Mouse (Mus musculus) lung, adult 18-20 months (tissue): ENCODE data around the gene Ifna15.
"Not testable (repeated sequence)": the region's sequence is repeated elsewhere in the genome, so short reads cannot be mapped to it uniquely, and the experiment has no call there.

Source experiments
- DNase-seq, 2 experiments: peaks; one replicate each; pipeline ENCODE4 v3.0.0; 2022; ENCODE audit warnings: mixed read lengths in 2 of 2

Gene Ifna15

DNA sequence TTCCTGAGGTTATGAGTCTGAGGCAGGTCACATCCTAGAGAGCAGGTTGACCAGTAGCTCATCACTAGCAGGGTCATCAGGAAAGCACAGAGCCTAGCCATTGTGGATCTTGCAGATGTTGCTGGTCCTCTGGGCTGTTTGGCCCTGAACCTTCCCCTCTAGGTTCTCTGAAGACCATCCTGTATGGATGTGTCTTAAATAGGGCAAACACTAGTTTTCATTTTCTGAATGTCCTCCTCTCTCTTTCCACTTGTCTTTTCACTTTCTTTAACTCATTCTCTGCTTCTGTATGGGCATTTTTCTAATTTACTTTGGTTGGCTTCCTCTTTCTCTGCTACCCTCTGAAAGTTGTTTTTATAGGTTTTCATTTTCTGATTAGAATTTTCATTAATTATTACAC, at the start of gene Ifna15:
Gene Ifna15 (minus strand): TSS at position 101 of the 400 bp plus-strand sequence.
- DNase-seq, result not testable (repeated sequence)

DNA sequence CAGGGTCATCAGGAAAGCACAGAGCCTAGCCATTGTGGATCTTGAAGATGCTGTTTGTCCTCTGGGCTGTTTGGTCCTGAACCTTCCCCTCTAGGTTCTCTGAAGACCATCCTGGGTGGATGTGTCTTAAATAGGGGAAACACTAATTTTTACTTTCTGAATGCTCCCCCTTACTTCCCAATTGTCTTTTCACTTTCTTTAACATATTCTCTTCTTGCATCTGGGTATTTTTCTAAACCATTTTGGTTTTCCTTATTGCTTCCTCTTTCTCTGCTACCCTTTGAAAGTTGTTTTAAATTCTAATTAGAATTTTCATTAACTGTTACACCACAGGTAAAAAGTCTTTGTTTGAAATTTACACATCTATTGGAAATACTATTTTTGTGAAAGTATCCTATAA, 45.2 kb upstream of the Ifna15 start, which contains the start of gene Ifna12:
Gene Ifna12 (minus strand): TSS at position 101 of the 400 bp plus-strand sequence.
- DNase-seq, result no peak

DNA sequence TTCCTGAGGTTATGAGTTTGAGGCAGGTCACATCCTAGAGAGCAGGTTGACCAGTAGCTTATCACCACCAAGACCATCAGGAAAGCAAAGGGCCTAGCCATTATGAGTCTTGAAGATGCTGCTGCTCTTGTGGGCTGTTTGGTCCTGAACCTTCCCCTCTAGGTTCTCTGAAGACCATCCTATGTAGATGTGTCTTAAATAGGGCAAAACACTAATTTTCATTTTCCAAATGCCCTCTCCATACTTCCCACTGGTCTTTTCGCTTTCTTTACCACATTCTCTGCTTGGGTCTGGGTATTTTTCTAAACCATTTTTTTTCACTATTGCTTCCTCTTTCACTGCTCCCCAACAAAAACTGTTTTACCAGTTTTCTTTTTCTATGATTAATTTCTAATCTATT, 34.2 kb upstream of the Ifna15 start, which contains the start of gene Ifna9:
Gene Ifna9 (minus strand): TSS at position 101 of the 400 bp plus-strand sequence.
- DNase-seq, result no peak

DNA sequence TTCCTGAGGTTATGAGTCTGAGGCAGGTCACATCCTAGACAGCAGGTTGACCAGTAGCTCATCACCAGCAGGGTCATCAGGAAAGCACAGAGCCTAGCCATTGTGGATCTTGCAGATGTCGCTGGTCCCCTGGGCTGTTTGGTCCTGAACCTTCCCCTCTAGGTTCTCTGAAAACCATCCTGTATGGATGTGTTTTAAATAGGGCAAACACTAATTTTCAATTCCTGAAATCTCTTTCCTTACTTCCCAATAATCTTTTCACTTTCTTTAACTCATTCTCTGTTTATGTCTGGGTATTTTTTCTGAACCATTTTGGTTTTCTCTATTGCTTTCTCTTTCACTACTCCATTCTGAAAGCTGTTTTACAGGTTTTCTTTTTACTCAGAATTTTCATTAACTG, 13.7 kb upstream of the Ifna15 start, which contains the start of gene Ifna14:
Gene Ifna14 (minus strand): TSS at position 101 of the 400 bp plus-strand sequence.
- no peak for DNase-seq

DNA sequence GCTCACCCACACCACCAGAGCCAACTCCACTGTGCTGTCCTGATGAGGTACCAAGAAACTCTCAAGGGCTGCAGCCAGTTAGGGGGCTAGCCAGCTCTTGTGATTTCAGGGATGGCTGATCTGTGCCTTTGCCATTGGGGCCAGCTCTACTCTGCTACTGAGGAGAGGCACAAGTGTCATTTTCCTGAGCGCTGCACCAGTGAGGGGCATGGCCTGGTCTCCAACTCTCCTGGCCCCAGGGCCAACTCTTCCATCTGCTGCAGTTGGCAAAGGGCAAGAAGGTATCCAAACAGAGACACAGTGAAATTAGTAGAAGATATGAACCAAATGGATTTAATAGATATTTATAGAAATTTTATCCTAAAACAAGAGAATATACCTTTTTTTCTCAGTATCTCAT, 3.7 kb upstream of the Ifna15 start:
- no peak for DNase-seq

DNA sequence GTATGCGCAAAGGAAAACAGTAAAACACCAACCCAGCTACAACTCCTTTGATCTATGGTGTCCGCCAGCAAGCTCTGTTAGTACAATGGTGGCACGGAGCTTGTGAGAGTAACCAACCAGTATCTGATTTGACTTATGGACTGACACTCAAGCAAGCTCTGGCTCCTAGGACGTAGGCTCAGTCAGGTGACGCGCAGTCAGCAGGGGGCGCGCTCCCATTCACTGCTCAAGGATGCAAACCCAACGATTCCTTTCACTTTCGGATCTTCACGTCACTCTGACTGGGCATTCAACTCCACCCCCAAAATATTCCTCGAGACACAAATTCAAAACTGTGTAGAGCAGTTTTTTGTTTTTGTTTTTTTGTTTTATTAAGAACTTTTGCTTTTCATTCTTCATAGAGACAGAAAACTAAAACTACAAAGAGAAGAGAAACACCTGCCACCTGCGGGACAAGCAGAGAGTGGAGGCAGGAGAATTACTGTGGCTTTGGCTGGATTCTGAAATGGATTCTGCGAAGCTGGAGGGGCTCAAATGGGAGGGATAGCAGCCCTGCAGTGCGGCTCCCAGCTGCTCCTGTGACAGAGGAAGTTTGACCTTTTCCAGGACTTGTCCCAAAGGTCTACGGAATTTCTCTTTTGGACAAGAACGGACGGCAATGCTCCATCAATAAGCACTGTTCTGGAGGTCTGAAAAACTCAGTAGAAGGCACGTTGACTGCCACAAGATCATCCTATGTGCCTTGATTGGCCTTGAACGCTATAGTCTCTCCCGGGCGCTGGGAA, 7.7 kb downstream of the Ifna15 start:
- peak; percentile 81 to 84 for DNase-seq

DNA sequence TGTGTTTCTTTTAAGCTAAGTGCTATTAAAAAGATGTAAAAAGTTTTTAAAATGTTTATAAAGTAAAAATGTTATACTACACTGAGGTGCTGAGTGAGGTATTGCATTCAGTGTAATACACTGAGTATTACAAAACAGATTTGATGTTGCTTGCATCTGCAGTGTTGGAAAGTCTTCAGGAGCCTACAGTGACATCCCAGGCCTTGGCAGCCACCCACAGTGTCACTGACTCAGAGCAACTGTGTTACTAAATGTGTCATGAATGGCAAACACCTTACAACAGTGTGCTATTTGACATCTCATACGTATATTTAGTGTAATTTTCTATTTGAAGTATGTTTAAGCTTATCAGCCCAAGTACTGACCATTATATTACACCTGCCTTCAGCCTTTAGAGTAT, 10.1 kb downstream of the Ifna15 start:
- DNase-seq, result no peak

DNA sequence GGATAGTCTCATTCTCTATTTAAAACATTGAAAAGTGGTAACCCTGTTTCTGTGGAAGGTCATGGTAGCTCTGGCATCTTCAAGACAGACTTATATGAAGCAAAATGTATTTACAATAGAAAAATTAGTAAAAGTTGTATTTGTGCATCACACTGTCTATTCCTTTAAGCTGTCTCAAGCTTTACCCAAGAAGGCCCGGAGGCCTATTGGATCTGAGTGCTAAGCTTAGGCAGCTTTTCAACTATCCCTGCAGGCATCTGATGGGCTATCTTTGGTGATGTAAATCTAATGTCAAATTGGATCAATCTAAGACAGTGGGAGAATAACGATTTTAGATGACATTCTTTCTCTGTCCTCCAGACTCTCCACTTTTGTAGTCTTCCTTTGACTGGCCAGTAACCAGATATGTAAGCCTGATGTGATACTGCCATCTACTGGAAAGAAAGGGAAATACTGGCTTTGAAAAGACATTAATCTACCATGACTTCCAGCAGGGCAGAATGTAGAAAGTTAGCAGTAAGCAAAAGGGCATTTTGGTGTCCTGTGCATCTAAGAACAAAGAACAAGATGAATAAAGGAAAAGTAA, 14.3 kb downstream of the Ifna15 start:
- DNase-seq, result peak in 1 of 2 experiments; percentile 6

DNA sequence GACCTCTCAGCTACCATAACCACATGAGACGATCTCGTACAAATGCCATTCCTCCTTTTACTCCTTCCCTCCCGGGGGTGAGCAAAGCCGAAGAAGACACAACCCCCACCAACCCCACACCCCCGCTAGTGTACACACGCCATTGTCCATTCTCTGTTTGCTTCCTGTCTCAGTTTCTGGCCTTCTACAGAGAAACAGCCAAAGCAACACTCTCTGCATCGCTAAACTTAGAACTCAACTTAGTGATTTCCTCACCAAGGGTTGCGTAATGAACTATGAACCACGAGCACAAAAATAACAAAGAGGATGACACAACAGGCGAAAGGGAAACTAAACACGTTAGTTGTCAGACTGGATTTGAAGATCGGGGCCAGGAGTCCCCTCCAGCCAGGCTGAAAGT, 20.7 kb downstream of the Ifna15 start:
- peak; percentile 35 to 71 for DNase-seq

DNA sequence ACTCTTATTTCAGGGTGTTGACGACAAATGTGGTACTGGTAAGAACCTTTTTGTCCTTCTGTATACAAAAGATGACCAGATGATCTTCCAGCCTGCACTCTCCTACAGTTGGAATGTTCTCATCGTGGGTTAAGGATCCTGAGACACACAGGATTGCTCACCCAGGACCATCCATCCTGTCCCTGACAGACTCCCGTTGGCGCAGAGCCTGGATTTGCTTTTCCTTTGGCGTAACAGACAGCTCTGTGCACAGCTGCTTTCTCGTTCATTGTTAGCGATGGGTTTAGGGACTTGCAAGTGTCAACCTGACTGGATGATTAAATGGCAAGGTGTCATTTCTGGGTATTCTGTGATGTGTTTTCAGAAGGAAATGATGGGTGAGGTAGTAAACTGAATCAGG, 21.4 kb downstream of the Ifna15 start:
- peak in 1 of 2 experiments; percentile 22 for DNase-seq

DNA sequence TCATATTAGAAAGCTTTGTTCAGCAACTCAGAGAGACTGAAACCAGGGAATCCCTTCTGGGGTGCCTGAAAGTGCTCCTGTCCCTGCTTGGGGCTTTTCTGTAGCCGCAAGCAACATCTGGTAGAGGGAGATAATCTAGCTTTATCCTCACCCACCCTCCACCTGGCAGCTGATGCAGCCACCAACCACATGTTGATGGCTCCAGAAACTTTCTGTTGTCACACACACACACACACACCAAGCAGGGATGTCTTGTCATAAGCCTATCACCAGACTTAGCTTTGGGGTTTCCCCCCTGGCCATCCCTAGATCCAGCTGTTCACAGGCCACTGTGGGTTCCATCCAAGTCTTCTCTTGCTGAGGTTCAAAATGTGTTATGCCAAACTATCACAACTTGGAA, 22.3 kb downstream of the Ifna15 start:
- DNase-seq, result no peak

DNA sequence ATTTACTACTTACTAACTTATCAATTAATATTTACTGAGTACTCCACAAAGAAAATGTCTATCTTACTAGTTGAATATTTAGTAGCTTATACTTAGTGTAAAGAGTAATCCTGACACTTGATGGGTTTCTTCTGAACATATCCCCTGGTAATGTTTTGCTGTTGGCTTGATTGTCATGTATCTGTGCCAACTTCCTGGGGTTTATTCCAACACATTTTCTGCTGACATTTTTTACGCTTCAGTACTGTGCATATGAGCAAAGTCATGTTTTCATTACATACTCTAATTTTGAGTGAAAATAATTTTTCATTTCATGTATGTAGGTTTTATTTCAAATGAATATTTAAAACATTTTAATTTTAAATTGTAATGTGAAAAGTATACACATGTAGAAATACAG, 23.1 kb downstream of the Ifna15 start:
- no peak for DNase-seq

DNA sequence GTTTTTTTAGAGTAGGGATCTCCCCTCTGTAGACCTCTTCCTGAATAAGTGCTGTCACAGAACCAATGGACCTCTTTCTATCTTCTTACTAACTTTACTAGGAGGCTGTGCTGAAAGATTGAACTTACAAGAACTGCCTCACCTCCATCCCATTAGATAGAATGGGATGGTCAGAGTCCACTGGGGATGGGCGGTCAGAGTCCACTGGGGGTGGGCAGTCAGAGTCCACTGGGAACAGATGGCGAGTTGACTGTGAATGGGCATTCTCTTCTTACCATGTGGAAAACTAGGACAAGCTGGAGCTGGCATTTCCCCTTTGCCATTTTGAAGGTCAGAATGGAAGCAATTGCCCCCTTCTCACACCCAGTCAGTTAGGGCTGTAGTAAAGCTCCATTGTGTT, 24.5 kb downstream of the Ifna15 start:
- no peak for DNase-seq

DNA sequence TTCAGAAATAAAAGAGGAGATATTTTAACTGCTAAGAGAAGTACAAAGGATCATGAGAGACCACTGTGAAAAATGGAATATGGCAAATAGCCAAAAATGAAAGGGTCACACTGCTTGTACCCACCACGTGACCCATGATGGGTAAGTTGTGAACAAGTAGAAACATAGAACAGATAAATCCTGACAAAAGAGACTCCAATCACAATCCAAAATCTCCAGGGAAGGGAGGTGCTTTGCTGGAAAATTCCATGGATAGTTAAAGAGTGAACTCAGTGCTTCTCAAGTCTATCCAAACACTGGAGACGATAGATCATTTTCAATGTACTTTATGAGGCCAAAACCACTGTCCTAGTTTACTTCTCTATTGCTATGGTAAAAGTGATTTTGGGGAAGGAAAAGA, 27.2 kb downstream of the Ifna15 start:
- DNase-seq, result no peak

DNA sequence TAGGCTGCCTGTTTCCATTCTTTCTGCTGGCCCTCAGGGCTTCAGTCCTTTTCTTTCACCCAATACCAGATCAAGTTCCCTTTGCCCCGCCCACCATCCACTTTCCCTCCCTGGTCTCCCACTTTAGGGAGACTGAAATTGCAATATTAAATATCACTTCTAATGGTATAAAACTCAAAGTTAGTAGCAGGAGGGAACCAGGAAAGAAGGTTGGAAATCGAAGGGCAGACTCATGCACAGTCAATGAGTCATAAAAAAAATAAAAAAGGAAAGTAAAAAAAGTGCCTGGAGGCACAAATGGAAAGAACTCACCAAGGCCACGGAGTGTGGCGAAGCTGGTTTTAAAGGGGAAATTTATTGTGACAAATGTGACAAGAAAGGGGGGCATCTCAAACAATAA, 27.8 kb downstream of the Ifna15 start:
- no peak for DNase-seq

DNA sequence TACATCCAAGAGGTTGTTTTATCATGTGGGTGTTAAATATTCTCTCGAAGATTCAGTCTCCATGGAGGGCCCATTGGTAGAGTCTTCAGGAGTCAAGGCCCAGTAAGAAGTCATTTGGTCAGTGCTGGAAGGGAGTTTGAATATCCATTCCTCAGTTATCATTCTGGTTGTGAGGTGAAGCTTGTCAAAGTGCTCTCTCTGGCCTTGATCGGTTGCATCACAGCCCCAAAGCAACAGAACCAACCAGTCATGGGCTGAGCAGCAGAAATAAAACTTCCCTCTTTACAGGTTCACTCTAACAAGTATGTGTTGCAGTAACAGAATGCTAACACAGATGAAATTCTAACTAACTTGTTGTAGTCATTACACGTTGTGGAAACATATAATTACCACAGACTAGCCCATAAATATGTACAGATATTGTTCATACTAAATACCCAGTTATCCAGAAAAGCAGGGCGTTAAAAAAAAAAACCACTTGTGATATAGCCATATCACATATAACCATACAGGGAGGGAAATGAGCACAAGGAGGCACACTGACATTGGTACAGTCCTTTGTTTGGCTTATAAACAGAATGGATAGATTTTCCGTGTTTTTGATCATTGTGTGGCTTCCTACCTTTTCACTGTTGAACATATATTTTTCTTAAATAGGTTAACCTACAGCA, 31.5 kb downstream of the Ifna15 start:
- no peak for DNase-seq

DNA sequence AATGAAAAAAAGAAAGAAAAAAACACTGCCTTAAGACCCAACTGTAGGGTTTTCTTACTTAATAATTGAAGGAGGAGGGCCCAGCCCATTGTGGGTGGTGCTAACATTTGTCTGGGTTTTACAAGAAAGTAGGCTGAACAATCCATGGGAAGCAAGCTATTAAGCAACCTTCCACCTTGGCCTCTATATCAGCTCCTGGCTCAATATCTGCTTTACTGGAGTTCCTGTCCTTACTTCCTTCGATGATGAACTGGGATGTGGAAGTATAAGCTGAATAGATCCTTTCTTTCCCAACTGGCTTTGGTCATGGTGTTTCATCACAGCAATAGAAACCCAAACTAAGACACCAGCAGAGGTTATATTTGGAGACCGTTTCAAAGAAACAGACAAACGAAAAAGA, 32.7 kb downstream of the Ifna15 start:
- no peak for DNase-seq

DNA sequence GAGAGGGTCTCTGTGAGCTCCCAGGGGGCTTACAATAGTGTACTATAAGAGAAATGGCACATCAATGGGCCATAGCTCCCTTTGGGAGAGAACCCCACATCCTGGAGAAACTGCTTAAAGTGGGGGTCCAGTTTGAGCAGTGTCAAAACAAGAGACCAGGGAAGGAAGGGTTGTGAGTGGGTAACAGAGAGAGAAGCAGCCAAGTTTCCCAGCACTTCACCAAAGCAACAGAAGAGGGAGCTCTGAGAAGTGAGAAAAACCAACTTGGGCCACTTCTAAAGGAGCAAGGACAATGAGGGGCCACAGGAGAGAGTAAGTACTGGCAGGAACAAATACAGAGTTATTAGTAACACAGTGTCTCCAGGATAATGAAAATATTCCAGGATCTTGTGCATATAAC, 34.8 kb downstream of the Ifna15 start:
- peak in 1 of 2 experiments; percentile 9 for DNase-seq

DNA sequence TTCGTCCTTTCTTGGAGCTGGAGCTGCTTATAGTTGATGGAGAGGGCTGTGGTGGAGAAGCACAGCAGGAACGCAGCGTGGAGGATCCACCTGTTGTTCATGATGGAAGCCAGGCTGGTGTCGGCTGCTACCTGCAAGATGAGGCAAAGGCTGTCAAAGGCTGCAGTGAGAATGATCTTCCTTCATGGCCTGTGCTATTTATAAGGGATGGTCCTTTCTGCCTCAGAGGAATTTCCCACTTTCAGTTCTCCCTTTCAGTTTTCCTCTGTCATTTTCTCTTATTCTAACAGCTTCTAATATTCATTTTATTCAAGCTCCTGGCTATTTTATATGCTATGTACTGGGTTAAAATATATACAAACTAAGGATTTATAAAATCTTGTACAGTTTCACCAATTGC, 35.4 kb downstream of the Ifna15 start, which contains the start of gene Ifnb1:
Gene Ifnb1 (minus strand): TSS at position 101 of the 400 bp plus-strand sequence.
- no peak for DNase-seq

DNA sequence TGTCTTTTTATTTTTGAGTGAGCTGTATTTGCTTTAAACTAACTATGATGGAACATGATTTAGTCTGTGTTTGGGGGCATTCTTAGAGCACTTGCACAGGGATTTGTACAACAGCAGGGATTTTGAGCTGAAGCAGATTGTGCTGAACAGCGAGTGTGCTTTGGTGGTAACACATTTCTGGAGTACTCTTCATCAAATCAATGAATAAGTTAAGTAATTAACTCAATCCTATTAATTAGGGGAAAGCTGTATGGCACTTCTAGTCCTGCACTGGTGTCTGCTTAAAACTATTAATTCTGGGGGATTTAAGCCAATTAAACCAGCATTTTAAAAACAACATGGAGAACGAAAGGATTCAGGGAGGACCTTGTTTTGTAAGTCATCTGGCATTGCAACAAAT, 40.1 kb downstream of the Ifna15 start:
- DNase-seq, result no peak

DNA sequence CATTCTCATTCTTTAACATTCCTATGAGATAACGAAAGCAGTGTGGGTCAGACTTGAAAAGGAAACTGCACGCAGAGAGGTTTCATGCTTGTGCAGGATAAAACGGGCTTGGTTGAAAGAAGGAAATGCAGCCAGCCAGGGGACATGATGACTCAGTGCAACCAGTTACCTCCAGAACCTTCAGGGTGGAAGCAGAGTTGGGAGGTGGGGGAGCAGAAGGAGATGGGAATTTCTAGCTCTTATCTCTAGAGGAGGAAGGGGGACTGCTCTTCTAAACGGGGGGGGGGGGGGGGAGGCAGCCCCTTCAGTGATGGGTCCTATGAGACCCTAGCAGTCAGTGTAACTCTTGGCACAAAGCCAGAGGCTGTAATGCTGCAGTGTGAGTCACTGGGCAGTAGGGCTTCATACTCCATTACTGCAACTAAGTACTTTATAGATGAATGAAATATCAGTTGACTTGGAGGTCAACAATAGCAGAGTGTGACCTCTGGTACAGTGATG, 42.3 kb downstream of the Ifna15 start:
- peak; percentile 47 to 64 for DNase-seq

DNA sequence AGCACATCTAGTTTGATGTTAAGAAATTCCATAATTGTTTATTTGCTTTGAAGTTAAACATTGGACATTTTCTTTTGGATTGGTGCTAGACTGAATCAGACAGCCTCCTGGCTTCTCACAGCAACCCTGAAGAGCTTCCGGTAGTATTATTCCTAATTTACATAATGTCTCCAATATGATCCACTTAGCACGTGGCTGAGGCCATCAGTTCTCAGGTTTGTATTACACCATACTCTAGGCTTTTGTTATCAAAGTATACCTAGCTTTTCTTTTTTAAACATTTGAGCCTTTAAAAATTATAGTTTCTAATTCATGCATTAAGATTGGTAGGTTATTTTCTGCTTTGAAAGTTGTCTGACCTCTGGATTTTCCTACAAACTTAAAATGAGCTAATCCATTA, 42.8 kb downstream of the Ifna15 start:
- no peak for DNase-seq

DNA sequence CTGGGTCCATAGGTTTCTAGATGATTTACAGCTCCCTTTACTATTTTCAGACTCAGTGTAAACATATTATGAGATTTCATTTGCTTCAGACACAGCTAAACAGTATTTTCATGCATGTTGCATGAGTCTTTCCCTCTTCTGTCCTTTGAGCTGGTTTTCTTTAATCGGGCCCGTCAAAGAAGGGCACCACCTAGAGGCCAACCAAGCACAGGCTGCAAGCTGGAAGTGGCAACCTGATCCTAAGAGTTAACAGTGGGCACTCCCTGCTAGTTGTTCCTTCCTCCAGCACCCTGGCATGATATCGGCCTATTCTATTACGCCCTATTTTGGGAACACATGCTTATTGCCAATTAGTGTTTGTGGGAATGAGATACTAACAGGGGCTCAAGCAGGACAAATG, 43.6 kb downstream of the Ifna15 start:
- DNase-seq, result peak; percentile 53 to 65
